Mouse (Mus musculus) C2C12 (cell line): ENCODE measurements at regions not wholly inside any gene's neighbourhood (a gene's known extent, or its start where the extent isn't known, plus 50 kb on each side); places are given as distances from the start of the nearest gene placed in this dataset.

Source experiments
- H3K27me3 ChIP-seq: one replicate; pipeline ENCODE4 v1.6.1; 2011; ENCODE audit not compliant: control insufficient read depth, insufficient read depth, insufficient read length
- H3K36me3 ChIP-seq: one replicate; pipeline ENCODE4 v1.6.1; 2011; ENCODE audit not compliant: control insufficient read depth, insufficient read depth
- H3K4me3 ChIP-seq: one replicate; pipeline ENCODE4 v1.5.1; 2011; ENCODE audit warnings: mild to moderate bottlenecking, control low read depth; ENCODE audit not compliant: poor library complexity, insufficient read depth, severe bottlenecking
- H3K79me2 ChIP-seq: one replicate; pipeline ENCODE4 v1.6.1; 2011; ENCODE audit not compliant: control insufficient read depth, insufficient read depth
- H3K79me3 ChIP-seq: one replicate; pipeline ENCODE4 v1.6.1; 2011; ENCODE audit warnings: low read depth, control low read depth
- H3ac ChIP-seq: one replicate; pipeline ENCODE3; 2011; ENCODE audit warnings: low read depth; ENCODE audit not compliant: control insufficient read depth, insufficient read length
- CEBPB ChIP-seq: IDR thresholded peaks from one replicate; pipeline ENCODE4 v1.6.1; 2011; ENCODE audit warnings: low read depth, mild to moderate bottlenecking, control low read depth, moderate library complexity
- CTCF ChIP-seq: IDR thresholded peaks from one replicate; pipeline ENCODE4 v1.5.1; 2011; ENCODE audit not compliant: control insufficient read depth, insufficient read depth, insufficient read length
- FOSL1 ChIP-seq: IDR thresholded peaks from one replicate; pipeline ENCODE4 v1.8.0; 2011; ENCODE audit warnings: mild to moderate bottlenecking, low read length; ENCODE audit not compliant: poor library complexity, insufficient read depth, severe bottlenecking
- MAX ChIP-seq: IDR thresholded peaks from one replicate; pipeline ENCODE4 v1.6.1; 2011; ENCODE audit warnings: mild to moderate bottlenecking, control low read depth
- MYOD1 ChIP-seq: IDR thresholded peaks from one replicate; pipeline ENCODE4 v1.6.1; 2011; ENCODE audit warnings: low read depth; ENCODE audit not compliant: control insufficient read depth, insufficient read length
- MYOG ChIP-seq: IDR thresholded peaks from one replicate; pipeline ENCODE4 v1.6.1; 2011; ENCODE audit not compliant: control insufficient read depth, insufficient read length; ENCODE audit errors: extremely low read depth
- USF1 ChIP-seq: IDR thresholded peaks from one replicate; pipeline ENCODE4 v1.6.1; 2011; ENCODE audit warnings: low read depth, mild to moderate bottlenecking, control low read depth, moderate library complexity

GRCm38 (mm10) chr3:58303746-58304145 is 110.8 kb upstream of the Tsc22d2 start:
- H3K36me3 ChIP-seq = no peaks in the 10 kb centered on the region
- H3K79me3 ChIP-seq = no peaks in the 10 kb centered on the region
- H3ac ChIP-seq = no peak overlapping the region
- TF ChIP-seq MAX (no peak), MYOG (no peak), CEBPB (no peak), FOSL1 (no peak), USF1 (no peak), CTCF (no peak), MYOD1 (no peak)
- H3K79me2 ChIP-seq = no peaks in the 10 kb centered on the region
- no peaks in the 10 kb centered on the region for H3K27me3 ChIP-seq
- no peak overlapping the region for H3K4me3 ChIP-seq

GRCm38 (mm10) chr3:58309601-58310000 is 104.9 kb upstream of the Tsc22d2 start:
- no peaks in the 10 kb centered on the region for H3K36me3 ChIP-seq
- TF ChIP-seq CEBPB (no peak), MAX (no peak), FOSL1 (no peak), MYOG (no peak), USF1 (no peak), CTCF (no peak), MYOD1 (no peak)
- no peaks in the 10 kb centered on the region for H3K27me3 ChIP-seq
- H3K4me3 ChIP-seq = no peak overlapping the region
- H3K79me2 ChIP-seq = no peaks in the 10 kb centered on the region
- no peak overlapping the region for H3ac ChIP-seq
- no peaks in the 10 kb centered on the region for H3K79me3 ChIP-seq

- Histone ChIP-seq H3K36me3 (no peaks in the 10 kb centered on the region), H3K79me2 (no peaks in the 10 kb centered on the region), H3K27me3 (no peaks in the 10 kb centered on the region), H3K4me3 (no peak overlapping the region), H3K79me3 (no peaks in the 10 kb centered on the region), H3ac (no peak overlapping the region)
- no peak for TF ChIP-seq FOSL1
- no peak for TF ChIP-seq MYOD1
- no peak for TF ChIP-seq CEBPB
- TF ChIP-seq MYOG = no peak
- TF ChIP-seq CTCF = no peak
- TF ChIP-seq USF1 = peak; percentile 83
- TF ChIP-seq MAX = peak; percentile 92
Measured at GRCm38 (mm10) chr3:58310390-58310789, 104.1 kb upstream of the Tsc22d2 start.

DNA sequence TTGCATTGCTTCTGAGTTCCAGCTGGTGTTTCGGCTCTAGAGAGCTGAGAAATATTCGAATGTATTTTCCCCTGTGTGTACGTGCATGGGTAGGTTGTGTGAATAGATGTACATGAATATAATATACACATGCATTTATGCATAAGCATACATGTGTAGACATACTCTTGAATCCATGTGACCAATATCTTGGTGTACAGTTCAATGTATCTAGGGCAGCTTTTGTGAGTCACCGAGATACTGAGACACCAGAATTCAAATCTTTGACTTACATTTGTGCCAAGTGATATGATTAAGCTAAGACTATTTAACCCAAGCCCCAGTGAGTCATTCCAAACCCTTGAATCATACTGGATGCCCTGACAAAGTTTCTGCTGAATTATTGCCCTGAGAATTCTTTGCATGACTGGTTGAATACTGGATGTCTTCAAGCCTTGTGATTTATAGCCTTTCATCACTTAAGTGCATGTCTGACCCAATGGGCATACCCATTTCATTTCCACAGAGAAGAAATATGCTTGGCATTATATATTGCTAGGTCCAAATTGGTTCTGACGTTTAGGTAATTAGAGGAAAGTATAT is 103.3 kb upstream of the Tsc22d2 start:
- peak; percentile 45 for TF ChIP-seq MAX
- no peak for TF ChIP-seq CTCF
- TF ChIP-seq FOSL1 = peak; percentile 98
- TF ChIP-seq USF1 = peak; percentile 71
- TF ChIP-seq MYOG = no peak
- TF ChIP-seq MYOD1 = no peak
- peak; percentile 43 for TF ChIP-seq CEBPB
- Histone ChIP-seq H3K4me3 (no peak overlapping the region), H3K79me2 (no peaks in the 10 kb centered on the region), H3K27me3 (no peaks in the 10 kb centered on the region), H3K36me3 (no peaks in the 10 kb centered on the region), H3ac (no peak overlapping the region), H3K79me3 (no peaks in the 10 kb centered on the region)

DNA sequence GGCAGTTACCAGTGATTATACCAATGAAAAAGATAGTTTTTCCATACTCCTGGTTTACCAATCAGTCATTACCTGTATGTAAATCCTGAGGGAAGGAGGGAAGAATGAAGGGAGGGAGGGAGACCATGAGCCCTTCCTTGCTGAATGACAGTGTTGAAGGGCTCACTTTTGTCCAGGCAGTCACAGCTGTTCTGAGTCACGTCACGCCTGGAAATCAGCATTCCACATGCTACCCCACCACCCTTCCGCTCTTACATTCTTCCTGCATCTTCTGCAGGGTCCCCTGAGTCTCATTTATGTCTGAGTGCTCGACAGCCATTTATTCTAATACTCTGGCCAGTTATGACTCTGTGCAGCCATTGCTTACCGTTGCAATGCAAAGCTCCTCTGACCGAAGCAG is 101.9 kb upstream of the Tsc22d2 start:
- Histone ChIP-seq H3ac (peak overlapping the region; percentile 12), H3K79me2 (no peaks in the 10 kb centered on the region), H3K79me3 (no peaks in the 10 kb centered on the region), H3K27me3 (no peaks in the 10 kb centered on the region), H3K36me3 (no peaks in the 10 kb centered on the region), H3K4me3 (no peak overlapping the region)
- TF ChIP-seq CTCF (no peak), MYOD1 (peak; percentile 92)

- Histone ChIP-seq H3K4me3 (no peak overlapping the region), H3K79me3 (no peaks in the 10 kb centered on the region), H3K27me3 (no peaks in the 10 kb centered on the region), H3ac (no peak overlapping the region), H3K36me3 (no peaks in the 10 kb centered on the region), H3K79me2 (no peaks in the 10 kb centered on the region)
- TF ChIP-seq MYOG = no peak
- TF ChIP-seq MYOD1 = no peak
- no peak for TF ChIP-seq CEBPB
- TF ChIP-seq CTCF = no peak
- TF ChIP-seq USF1 = no peak
Measured at GRCm38 (mm10) chr3:58315236-58315635, 99.3 kb upstream of the Tsc22d2 start.
